Mouse (Mus musculus) 416B (cell line): Measurements from ENCODE around the gene Slc6a11.

Experiments
- DNase-seq: peaks from one replicate; pipeline ENCODE4 v3.0.0; 2011; ENCODE audit warnings: low read depth

Gene Slc6a11

DNA sequence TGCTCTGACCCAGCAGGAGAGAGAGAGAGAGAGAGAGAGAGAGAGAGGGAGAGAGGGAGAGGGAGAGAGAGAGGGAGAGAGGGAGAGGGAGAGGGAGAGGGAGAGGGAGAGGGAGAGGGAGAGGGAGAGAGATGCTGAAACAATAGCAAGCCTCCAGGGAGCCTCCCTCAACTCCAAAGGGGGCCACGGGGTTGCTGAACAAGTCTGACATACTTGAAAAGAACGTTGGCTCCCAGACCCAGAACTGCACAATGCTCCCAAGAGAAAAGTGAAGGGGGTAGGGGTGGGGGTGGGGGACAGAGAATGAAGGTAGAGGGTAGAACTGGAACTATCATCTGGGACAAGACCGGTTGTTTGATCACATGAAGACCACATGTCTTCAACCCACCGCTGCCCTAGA lies 136.9 kb downstream of the Slc6a11 start:
- no peak for DNase-seq

DNA sequence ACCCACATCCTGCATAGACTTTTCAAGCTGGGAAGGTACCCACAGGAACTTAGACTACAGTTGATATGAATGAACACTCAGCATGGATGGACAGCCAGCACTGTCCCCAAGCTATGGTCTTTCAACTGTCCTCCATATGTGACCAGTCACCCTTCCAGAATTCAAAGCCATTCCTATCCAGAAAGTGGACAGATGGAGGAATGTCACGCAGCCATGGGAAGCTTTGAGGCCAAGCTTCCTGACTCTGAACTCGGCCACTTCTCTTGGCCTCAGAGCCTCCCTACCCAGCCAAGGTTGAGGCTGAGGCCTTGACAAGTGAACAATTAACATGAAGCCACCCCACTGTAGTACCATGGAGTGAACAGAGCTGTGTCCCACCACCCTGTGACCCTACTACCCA lies 138.5 kb downstream of the Slc6a11 start:
- no peak for DNase-seq

DNA sequence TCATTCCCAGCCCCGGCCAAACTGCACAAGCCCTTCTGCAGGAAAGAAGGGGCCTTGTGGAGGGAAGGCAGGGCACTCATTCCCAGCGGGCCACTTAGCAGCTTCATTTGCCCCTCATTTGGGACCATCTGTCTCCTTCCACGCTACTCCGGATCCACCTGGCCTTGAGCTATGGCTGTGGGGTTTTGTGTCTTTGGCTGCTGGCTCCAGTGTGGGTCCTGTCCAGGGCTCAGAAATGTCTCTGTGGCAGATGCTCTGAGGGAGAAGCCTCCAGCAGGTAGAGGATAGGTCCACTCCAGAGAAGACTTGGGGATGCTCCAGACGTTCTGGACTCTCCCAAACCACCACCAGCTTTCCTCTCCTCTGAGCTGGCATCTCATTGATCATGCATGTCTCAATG lies 139.8 kb downstream of the Slc6a11 start:
- DNase-seq: no peak

DNA sequence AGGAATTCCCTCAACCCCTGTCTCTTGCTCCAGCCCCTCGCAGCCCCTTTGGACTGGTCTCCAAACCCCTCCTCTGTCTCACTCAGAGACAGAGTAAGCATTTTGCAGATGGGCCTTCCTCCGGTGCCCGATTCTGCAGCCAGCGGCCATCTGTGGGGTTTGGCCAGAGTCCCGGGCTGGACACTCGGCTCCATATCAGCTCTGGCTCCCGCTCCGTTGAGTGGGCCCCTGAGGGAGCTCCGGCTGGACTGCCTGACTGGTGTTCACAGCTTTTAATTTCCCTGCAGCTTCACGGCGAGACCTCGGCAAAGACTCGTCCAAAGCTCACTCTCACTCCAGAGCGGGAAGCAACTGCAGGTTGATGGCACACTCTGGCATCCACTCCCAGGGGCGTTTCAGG lies 141.2 kb downstream of the Slc6a11 start:
- no peak for DNase-seq

DNA sequence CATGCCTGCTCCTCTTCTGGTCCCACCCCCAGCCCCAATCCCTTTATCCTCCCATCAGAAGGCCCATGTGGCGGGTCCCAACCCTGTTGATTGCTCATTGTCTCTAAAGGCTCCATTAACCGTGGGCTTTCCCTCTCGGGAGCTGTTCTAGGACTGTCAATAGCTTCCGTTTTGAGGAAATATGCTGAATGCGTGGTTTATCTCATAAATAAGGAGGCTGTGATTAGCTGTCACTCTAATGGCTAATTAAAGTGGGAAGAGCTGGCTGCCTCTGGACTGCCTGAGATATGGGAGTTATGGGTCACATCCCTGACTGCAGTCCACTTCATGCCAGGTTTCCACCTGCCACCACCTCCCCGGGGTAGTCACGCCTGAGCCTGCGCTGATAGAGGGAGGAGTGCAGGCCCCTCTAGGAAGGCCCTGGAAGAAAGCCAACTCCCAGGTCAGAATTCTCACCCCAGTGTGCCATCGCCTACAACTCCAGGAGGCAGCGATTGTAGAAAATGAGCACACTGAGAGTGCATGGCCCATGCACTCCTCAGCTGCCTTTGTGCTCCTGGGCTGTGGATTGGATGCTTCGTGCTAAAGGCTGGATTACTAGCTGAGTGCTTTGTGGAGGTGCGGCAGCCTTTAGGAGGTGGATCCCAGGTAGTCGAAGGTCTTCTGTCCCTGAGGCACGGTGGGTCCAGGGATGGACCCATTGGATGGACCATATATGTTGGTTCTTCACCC lies 143.1 kb downstream of the Slc6a11 start:
- DNase-seq: no peak

DNA sequence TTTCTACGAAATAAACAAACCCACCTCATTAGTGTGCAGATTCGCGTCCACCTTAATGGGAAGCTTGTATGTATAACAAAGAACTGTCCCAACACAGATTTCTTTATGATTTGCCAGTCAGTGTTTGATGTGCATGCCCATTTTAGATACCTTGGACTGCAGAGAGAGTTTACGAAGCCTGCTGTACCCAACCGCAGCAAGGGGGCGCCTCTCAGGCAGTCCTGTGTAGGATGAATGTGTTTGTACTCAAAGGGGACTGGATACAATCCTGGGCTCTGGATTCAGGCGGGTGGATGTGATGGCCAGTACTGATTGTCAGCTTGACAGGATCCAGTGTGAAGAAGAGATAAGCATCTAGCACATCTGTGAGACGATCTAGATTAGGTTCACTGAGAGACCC lies 144.8 kb downstream of the Slc6a11 start:
- DNase-seq: no peak

DNA sequence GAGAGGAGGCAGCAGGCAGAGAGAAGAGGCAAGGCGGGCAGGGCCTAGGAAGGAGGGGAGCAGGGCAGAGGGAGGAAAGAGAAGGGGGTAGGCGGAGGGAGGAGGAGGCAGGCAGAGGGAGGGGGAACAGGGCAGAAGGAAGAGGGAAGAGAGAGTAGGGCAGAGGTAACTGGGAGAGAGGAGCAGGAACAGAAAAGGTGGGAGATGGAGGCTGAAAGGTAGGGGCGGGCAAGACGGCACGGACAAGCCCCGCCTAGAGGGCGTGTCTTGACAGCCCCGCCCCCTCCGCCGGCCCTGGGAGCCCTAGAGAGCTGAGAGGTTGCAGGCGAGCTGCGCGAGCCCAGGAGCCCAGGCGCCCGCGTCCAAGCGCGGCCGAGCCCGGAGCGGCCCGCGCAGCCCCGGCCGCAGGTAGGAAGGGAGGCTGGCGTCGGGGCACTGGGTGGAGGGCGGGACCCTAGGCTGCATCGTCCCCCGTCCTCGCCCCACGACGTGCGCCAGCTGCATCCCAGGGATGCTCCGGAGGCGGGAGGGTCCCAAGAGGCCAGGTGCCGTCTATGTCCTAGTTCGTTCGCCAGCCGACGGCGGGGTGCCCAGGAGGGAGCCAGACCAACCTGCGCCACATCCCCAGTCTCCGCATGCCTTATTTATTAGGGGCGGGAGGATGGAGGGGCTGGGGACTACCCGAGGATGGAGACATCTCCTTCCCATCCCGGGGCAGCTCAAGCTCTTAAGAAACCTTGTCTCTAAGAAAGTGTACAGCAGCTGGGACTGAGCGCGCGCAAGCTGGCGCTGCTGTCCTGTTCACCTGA lies 151.6 kb downstream of the Slc6a11 start, which contains the start of gene Slc6a1:
Gene Slc6a1, plus strand, starts transcription at position 167 of the 809 bp plus-strand sequence.
- no peak for DNase-seq

DNA sequence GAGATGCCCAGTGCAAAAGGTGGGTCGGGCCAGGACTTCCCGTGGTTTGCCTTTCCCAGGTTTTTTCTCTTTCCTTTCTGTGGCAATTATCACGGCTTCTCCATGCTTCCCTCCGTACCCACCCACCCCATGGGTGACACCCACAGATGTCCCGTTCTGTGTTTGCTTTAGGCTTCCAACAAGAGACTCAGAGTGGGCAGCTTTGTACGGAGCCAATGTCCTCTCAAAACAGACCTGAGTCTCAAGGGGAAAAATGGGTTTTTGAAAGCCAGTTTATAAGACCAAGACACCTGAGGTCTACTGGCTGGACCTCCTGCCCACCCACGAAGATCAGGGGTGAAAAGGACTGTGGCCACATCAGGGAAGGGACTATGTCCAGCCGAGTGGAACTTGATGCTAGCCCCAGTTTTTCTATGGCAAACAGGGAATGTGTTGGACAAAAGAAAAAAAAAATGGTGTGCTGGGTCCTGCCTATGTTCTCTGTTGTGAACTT lies 152.3 kb downstream of the Slc6a11 start:
- no peak for DNase-seq

DNA sequence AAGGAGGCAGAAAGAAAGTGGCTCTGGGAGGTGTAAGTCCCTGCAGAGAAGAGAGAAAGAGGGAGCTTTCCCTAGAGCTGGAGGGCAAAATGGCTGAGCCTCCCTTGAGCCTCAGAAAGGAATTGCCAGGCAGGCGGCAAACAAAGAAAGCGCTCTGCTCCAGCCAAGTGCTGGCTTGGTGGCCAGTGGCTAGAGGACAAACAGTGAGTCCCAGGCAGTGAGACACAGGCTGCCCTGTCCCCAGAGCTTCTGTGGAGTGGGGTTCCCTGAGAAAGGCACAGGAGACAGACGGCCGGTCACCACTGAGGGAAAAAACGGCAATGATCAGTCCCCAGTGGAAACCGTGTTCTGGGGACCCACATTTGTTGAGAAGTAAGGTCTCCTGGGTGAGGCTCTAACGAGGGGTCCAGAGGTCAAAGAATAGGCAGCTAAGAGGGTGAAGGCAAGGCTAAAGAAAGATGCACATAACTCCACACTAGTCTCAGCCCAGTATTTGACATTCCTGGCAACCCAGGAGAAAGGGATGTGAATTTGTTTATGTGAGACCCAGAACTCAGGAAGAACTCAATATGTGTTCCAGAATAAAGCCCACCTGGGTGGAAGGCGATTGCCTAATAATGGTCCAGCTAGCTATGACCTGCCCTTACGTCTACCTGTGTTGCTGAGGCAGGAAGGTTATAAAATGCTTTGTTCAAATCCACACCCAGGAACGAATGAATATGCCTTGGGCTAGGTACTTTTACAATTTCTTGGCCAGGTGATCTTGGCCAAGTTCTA lies 153.1 kb downstream of the Slc6a11 start:
- no peak for DNase-seq

DNA sequence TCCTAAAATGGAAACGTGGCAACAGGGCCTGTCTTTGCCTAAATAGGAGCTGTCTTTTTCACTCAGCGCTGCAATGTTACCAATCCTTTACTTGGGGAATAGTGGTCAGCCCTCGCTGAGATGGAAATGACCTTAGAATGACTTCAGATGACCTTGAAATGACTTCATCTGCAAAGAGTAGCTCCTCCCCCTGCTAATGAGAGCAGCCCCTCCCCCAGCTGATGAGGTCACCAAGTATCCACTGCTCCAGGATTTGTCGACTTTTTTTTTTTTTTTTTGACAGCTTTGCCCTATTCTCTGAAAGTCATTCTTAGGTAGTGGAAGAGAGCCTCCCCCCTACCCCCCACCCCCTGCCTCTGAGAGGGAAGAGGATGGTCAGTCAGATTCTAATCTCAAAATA lies 154.4 kb downstream of the Slc6a11 start:
- no peak for DNase-seq

DNA sequence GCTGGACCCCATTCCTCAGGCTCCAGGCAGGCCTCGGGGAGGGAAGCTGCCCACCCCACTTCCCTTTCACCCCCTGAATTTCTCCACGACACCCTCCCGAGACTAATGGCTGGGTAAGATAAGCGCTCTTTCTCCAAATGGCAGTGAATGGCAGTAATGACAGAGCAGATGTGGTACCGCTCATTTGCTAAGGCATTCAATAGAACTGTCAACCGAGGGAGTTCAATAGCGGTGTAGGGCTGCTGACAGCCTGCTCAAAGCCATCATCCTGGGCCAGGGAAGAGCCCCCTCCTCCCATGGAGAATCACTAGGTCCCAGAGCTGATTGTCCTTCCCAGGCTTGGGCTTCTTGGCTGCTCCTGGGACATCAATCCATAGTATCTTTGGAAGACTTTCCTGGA lies 158.1 kb downstream of the Slc6a11 start:
- no peak for DNase-seq

DNA sequence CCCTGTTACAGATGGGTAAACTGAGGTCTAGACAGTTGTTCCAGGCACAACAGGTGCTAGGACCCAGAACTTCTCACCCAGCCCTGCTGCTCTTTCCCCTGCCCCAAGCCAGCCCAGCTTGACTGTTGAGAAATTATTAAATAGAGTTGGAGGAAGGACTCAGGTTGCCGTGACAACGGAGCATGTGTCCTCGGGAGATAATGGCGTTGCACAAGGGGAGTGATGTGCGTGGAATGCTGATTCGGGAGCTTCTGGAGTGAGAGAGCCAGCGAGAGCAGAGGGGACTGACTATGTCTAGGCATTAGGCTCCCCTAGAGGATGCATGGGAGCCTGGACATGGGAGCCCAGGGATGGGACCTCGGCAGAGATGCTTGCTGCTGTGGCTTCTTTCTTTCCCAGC lies 159.1 kb downstream of the Slc6a11 start:
- no peak for DNase-seq

DNA sequence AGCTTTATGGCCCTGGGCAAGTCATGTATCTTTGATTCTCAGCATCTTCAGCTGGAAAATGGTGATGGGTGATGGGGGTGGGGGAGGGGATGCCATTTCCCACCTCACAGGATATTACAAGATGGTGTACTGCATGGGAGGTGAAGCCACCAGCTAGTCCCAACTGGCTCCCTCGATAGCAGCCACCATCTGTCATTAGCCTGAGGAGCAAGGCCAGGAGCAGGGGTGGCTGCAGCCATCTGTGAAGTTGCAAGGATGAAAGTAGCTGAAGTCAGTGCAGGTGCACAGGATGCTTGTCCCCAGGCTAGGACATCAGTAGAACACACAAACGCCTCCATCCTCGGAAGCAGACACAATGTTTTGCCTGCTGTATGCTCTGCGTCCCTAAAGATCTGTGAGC lies 159.9 kb downstream of the Slc6a11 start:
- DNase-seq: no peak

DNA sequence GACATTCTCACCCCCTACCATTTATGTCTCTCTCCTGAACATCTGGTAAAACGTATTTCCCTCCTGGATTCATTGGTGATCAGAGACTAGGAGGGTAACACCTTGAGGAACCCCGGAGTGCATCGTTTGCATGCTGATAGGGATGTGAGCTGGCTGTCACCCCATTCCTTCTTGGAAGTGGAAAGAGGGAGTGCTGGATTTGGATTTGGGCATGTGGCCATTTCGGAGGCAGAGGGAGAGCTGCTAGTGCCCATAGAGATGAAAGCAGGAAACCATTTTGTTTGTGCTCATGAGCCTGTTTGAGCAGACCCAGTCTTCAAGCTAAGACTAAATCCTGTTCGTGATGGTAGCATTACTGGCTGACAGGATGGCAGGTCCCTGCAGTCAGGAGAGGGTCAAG lies 160.4 kb downstream of the Slc6a11 start:
- no peak for DNase-seq

DNA sequence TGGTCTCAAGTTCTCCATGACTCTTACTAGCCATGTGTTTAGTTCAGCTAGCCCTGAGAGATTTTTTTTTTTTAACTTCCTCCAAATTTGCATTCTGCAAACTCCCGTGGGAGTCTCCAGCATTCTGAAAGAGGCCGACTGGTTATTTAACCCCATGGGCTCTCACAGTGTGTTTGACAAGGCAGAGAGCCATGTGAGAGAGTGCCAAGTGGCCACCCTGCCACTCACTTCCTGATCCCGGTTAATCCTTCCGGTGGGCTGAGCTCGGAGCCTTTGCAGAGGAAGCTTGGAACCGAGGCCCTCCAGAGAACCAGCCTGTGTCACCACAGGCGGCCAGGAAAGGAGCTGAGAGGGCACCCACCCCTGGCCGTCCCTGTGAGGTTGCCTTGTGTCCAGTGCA lies 162.5 kb downstream of the Slc6a11 start:
- DNase-seq: no peak

DNA sequence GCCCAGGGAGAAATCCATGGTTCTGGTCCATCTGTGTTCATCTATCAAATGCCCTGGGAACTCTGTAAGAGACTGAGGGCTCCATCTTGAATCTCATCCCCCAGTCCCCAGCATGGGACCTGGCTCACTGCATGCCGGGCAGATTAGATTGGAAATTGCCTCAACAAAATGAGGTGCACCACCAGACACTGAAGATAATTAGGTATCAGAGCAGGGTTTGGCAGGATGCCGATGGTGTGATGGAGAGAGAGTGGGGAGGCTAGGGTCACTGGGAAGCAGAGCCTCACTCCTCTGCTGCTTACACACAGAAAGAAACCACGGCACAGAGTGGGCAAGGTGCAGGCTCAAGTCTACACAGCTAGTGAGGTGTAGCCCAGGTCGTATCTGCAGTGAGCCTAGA lies 164.0 kb downstream of the Slc6a11 start:
- DNase-seq: no peak

DNA sequence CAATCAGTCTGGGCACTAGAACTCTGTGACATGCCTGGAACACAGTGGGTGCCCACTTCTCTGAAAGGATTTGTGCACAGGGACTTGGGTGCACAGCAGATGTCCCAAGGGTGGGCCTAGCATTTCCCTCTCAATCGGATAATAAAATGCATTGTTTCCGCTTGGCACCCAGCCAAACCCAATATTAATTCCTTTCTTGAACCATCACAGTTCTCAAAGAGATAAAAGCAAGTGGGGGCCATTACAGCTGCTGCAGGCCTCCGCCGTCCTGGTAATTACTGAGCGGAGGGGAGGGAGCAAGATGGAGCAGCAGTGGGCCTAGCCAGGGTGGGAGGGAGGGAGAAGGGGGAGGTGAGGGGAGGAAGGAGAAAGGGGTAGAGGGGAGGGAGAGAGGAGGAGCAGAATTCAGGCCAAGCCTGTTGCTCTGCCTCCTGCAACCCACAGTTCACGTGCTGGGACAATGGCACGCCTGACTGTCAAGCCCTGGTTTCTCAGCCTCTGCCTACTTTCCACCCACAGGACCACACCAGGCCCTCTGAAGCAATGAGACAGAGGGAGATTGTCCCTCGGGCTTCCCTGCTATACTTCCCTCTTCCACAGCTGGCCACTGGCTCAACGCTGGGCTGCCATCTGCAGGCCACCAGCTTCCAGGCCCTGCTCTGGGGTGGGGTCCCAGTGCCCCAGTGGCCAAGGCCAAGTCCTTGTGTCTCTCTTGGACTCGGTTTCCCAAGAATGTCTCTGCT lies 166.4 kb downstream of the Slc6a11 start:
- no peak for DNase-seq
